Mouse (Mus musculus): ENCODE results near the gene Parp4. TPM values are rescaled to one million over a fixed set of nuclear protein-coding genes. Genes with fewer than 3 reads are reported as not detected.
A peak's percentile ranks its signal among the peaks of the same experiment; 100 is the strongest.

The Parp4 gene
- polyA plus RNA-seq, 1 experiment = 2.3 TPM

DNA sequence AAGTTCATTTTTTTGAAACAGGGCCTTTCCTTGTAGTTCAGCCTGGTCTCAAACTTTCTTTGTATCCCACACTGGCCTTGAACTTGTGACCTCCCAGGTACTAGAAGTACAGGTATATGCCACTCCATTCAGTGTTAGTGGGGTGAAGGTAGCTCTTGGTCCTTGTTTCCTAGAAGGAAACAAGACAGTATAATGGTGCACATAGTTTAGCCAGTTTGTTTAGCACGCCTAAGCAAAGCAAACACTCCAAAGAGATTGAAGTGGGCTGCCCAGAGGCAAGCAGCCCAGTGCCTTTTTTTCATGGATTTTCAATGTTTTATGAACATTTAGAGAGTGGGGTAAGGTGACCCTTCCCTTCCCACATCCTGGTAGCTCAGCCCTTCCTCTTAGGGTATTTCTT is 42.1 kb downstream of the Parp4 start:
- TF ChIP-seq POLR2A (IDR thresholded peaks at IDR 0.05; ENCODE audit: borderline replicate concordance, extremely low read depth, insufficient read depth, insufficient read length, poor library complexity, severe bottlenecking) (no peak), CTCF (IDR thresholded peaks at IDR 0.05; ENCODE audit: borderline replicate concordance, extremely low read depth, insufficient read depth, insufficient read length) (no peak)
- DNase-seq (ENCODE audit: low read depth) = no peak

DNA sequence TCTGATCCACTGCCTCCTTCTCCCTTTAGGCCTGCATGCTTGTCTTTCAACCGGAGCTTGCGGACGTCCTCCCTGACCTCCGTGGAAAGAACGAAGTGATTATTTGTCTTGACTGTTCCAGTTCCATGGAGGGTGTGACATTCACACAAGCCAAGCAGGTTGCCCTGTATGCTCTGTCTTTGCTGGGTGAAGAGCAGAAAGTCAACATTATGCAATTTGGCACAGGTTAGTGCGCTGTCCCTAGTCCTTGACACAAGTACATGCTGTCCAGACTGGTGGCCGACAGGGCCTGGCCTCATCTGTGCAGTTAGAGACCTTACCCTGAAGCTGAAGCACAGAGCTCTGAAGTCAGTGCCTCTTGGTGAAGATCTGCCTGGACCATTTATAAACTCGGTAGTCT is 45.0 kb downstream of the Parp4 start:
- no peak for TF ChIP-seq CTCF (IDR thresholded peaks at IDR 0.05; ENCODE audit: borderline replicate concordance, extremely low read depth, insufficient read depth, insufficient read length)
- no peak for TF ChIP-seq POLR2A (IDR thresholded peaks at IDR 0.05; ENCODE audit: borderline replicate concordance, extremely low read depth, insufficient read depth, insufficient read length, poor library complexity, severe bottlenecking)
- DNase-seq (ENCODE audit: low read depth) = no peak

GRCm38 (mm10) chr14:56626202-56626601 is 50.8 kb downstream of the Parp4 start:
- no peak for DNase-seq (ENCODE audit: low read depth)
- TF ChIP-seq CTCF (IDR thresholded peaks at IDR 0.05; ENCODE audit: borderline replicate concordance, extremely low read depth, insufficient read depth, insufficient read length) (no peak), POLR2A (IDR thresholded peaks at IDR 0.05; ENCODE audit: borderline replicate concordance, extremely low read depth, insufficient read depth, insufficient read length, poor library complexity, severe bottlenecking) (no peak)

GRCm38 (mm10) chr14:56628336-56628735 is 52.9 kb downstream of the Parp4 start:
- DNase-seq (ENCODE audit: low read depth) = peak; percentile 19
- TF ChIP-seq POLR2A (IDR thresholded peaks at IDR 0.05; ENCODE audit: borderline replicate concordance, extremely low read depth, insufficient read depth, insufficient read length, poor library complexity, severe bottlenecking) = no peak
- TF ChIP-seq CTCF (IDR thresholded peaks at IDR 0.05; ENCODE audit: borderline replicate concordance, extremely low read depth, insufficient read depth, insufficient read length) = no peak

GRCm38 (mm10) chr14:56631109-56631508 is 55.7 kb downstream of the Parp4 start:
- no peak for DNase-seq (ENCODE audit: low read depth)
- no peak for TF ChIP-seq CTCF (IDR thresholded peaks at IDR 0.05; ENCODE audit: borderline replicate concordance, extremely low read depth, insufficient read depth, insufficient read length)

DNA sequence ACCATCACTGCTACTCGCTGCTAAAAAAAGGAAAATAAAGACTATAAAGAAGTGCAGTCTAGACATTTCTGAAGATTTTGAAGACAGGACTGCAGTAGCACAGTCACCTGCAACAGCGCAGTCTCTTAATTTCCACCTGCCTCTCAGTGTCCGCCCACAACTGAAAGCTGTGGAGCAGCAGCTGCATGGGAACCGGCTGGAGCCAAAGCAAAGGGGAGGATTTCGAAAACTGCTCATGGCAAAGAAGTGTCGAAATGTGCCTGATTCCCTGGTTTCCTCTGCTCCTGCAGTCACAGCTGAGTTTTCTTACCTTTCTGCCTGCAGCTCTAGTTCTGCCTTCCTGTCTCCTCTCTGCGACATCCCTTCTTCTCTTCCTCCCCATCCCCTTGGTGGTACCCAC is 71.8 kb downstream of the Parp4 start:
- no peak for DNase-seq (ENCODE audit: low read depth)
- no peak for TF ChIP-seq POLR2A (IDR thresholded peaks at IDR 0.05; ENCODE audit: borderline replicate concordance, extremely low read depth, insufficient read depth, insufficient read length, poor library complexity, severe bottlenecking)
- TF ChIP-seq CTCF (IDR thresholded peaks at IDR 0.05; ENCODE audit: borderline replicate concordance, extremely low read depth, insufficient read depth, insufficient read length) = no peak

- no peak for DNase-seq (ENCODE audit: low read depth)
- TF ChIP-seq CTCF (IDR thresholded peaks at IDR 0.05; ENCODE audit: borderline replicate concordance, extremely low read depth, insufficient read depth, insufficient read length) = no peak
- no peak for TF ChIP-seq POLR2A (IDR thresholded peaks at IDR 0.05; ENCODE audit: borderline replicate concordance, extremely low read depth, insufficient read depth, insufficient read length, poor library complexity, severe bottlenecking)
These were observed 74.0 kb downstream of the Parp4 start for GRCm38 (mm10) chr14:56649448-56649847.

DNA sequence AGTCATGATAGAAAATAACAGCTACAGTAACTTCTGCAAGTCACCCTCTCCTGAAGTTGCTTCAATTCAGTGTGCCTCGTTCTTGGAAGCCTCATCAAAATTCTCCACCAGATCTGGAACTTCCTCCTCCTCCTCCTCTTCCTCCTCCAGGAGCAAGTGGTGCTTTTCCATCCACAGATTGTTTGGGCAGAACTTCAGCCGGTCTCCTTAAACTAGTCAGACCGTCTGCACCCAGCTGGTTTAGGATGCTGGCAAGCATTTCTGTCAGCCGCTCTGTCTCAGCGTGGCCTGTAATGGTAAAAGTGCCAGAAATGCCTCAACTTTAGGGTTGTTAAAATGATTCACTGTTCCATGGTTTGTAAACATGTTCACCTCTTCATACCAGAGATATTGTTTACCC is 90.2 kb downstream of the Parp4 start:
- TF ChIP-seq POLR2A (IDR thresholded peaks at IDR 0.05; ENCODE audit: borderline replicate concordance, extremely low read depth, insufficient read depth, insufficient read length, poor library complexity, severe bottlenecking) = no peak
- no peak for TF ChIP-seq CTCF (IDR thresholded peaks at IDR 0.05; ENCODE audit: borderline replicate concordance, extremely low read depth, insufficient read depth, insufficient read length)

DNA sequence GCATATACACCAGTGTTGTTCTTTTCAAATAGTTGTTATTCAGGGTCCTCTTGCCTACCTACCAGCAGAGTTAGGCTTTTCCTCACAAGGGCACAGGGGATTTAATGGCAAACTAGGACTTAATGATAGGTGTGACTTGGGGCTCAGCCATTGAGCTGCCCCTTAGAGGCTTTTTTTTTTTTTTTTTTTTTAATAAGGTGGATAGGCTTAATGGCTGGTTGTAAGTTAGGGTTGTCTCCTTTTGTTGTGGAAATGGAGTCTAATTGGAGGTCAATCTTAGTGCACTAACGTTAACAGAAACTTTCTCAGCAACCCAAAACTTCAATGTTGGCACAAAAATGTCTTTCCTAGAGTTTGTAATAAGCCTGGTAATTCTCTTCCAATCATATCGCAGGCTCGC is 91.5 kb downstream of the Parp4 start:
- no peak for DNase-seq (ENCODE audit: low read depth)
- no peak for TF ChIP-seq CTCF (IDR thresholded peaks at IDR 0.05; ENCODE audit: borderline replicate concordance, extremely low read depth, insufficient read depth, insufficient read length)

More for the DNA sequence above, 90.2 kb downstream of the Parp4 start:
- no peak for DNase-seq (ENCODE audit: low read depth)

GRCm38 (mm10) chr14:56667969-56668802 is 92.8 kb downstream of the Parp4 start, which contains the start of gene Mphosph8:
Gene Mphosph8, plus strand, starts transcription at chr14:56668248.
- peak; percentile 100 for DNase-seq (ENCODE audit: low read depth)
- peak; percentile 68; the same call in 1 of the 2 replicates for TF ChIP-seq POLR2A (IDR thresholded peaks at IDR 0.05; ENCODE audit: borderline replicate concordance, extremely low read depth, insufficient read depth, insufficient read length, poor library complexity, severe bottlenecking)
- no peak for TF ChIP-seq CTCF (IDR thresholded peaks at IDR 0.05; ENCODE audit: borderline replicate concordance, extremely low read depth, insufficient read depth, insufficient read length)

DNA sequence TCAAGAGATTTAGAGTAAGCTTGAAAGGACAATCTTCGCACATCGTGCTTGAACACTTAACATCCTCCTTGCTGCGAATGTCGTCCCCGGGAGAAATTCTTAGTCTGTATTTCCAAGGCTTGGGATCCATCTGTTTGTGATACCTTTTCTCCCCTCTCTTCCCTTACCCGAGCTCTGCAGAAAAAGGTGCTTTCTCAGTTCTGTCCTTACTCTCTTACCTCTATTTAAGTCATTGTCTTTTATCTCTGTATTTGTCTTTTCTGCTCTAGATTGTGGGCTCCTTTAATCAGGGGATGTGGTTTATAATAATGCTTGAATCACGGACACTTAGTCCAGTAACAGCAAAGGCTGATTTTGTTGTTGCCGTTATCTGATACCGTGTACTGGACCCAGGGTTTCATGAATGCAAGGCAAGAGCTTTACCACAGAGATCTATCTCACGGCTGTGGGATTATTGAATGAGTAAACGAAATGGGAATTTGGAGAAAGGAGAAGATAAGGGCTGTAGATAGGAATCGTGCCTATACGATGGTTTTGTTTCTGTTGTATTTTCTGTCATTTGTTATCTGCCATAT is 93.7 kb downstream of the Parp4 start:
- peak; percentile 37 for DNase-seq (ENCODE audit: low read depth)
- no peak for TF ChIP-seq POLR2A (IDR thresholded peaks at IDR 0.05; ENCODE audit: borderline replicate concordance, extremely low read depth, insufficient read depth, insufficient read length, poor library complexity, severe bottlenecking)
- no peak for TF ChIP-seq CTCF (IDR thresholded peaks at IDR 0.05; ENCODE audit: borderline replicate concordance, extremely low read depth, insufficient read depth, insufficient read length)

- no peak for DNase-seq (ENCODE audit: low read depth)
- TF ChIP-seq POLR2A (IDR thresholded peaks at IDR 0.05; ENCODE audit: borderline replicate concordance, extremely low read depth, insufficient read depth, insufficient read length, poor library complexity, severe bottlenecking) (no peak), CTCF (IDR thresholded peaks at IDR 0.05; ENCODE audit: borderline replicate concordance, extremely low read depth, insufficient read depth, insufficient read length) (no peak)
These were observed 110.0 kb downstream of the Parp4 start for GRCm38 (mm10) chr14:56685426-56685825.
